Mouse (Mus musculus): Measurements from ENCODE around the gene Itga9.

- no peak for TF ChIP-seq CTCF (IDR thresholded peaks at IDR 0.05; ENCODE audit: control insufficient read depth, insufficient read depth, insufficient read length)
- no peak for TF ChIP-seq MAX (IDR thresholded peaks at IDR 0.05)
- TF ChIP-seq MYOD1 (IDR thresholded peaks at IDR 0.05; ENCODE audit: control insufficient read depth, insufficient read length, low read depth): no peak
- no peak for TF ChIP-seq USF1 (IDR thresholded peaks at IDR 0.05; ENCODE audit: low read depth)
- TF ChIP-seq CEBPB (IDR thresholded peaks at IDR 0.05; ENCODE audit: low read depth): no peak
- no peak for TF ChIP-seq MYOG (IDR thresholded peaks at IDR 0.05; ENCODE audit: control insufficient read depth, extremely low read depth, insufficient read length)
Observed at GRCm38 (mm10) chr9:118914589-118914988, 308.1 kb downstream of the Itga9 start.
